In the genomic region with DNA sequence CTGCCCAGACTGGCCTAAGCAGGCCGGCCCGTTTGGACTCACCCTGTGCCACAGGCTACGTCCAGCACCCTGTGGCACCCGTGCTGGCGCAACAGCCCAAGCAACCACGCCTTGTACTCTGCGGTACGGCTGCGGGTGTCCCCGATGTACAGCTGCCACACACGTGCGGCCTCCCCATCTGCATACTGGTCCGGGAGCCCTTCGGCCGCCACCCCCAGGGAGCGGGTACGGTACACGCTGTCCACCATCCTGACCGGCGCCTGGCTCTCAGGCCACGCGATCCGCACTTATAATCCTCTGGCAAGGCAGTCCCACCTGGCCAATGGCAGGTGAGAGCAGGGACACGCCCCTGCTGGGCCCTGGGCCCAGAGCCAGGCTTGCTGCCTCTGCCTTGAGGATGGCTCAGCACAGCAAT, we compare ENCODE assay signal across 9 mouse cellular contexts. TPM values are rescaled to one million over a fixed set of nuclear protein-coding genes. Genes with fewer than 3 reads are reported as not detected.
DNase-seq lines count a peak whose midpoint lies in the region; ATAC-seq lines count a peak whose summit lies in the region.
"Had no signal": no experiment of that assay in that cellular context is flagged by ENCODE, and none has a peak within 500 bp of the region (broad histone marks: within the 10 kb centered on the region; RNA-seq: fewer than 3 reads in every experiment).

TSS of gene Gnmt (minus strand) at position 265 of the 415 bp plus-strand sequence.

- H3K4me2 ChIP-seq in heart, embryonic 13.5 days: peak within 1 kb of the TSS; percentile 44
- H3K4me2 ChIP-seq in lung, embryonic 15.5 days: peak within 1 kb of the TSS; percentile 56

- peaks cover 29% of the 10 kb centered on the region for H3K27me3 ChIP-seq in heart, embryonic 13.5 days (replicated peaks)
- peaks cover 28% of the 10 kb centered on the region for H3K27me3 ChIP-seq in embryonic facial prominence, embryonic 10.5 days (replicated peaks; ENCODE audit: low read depth, poor library complexity, severe bottlenecking)
- H3K27me3 ChIP-seq in lung, embryonic 15.5 days: peaks cover 18% of the 10 kb centered on the region

- no peak for DNase-seq in heart, postnatal 25 days (ENCODE audit: low spot score)
- DNase-seq in embryonic facial prominence, embryonic 10.5 days (ENCODE audit: low spot score): peak; percentile 31
- DNase-seq in kidney, adult 9 months: peak; percentile 94
- no peak for DNase-seq in thymus, postnatal 10 days (ENCODE audit: low spot score in 2 of 2)
- no peak for DNase-seq in thymus, postnatal 4 days
- DNase-seq in T-cell, adult 2 months (ENCODE audit: low spot score): no peak

- ATAC-seq in heart, embryonic 13.5 days (ENCODE audit: extremely low read depth, insufficient number of reproducible peaks, low FRiP score, low TSS enrichment): no peak
- no peak for ATAC-seq in lung, embryonic 15.5 days (ENCODE audit: borderline replicate concordance, extremely low read depth, low FRiP score, low TSS enrichment)

- H3K4me1 ChIP-seq in heart, embryonic 13.5 days: peaks cover 33% of the 10 kb centered on the region
- peaks cover 14% of the 10 kb centered on the region; the same call in 1 of the 2 replicates for H3K4me1 ChIP-seq in embryonic facial prominence, embryonic 10.5 days
- peaks cover 7% of the 10 kb centered on the region; the same call in 1 of the 2 replicates for H3K4me1 ChIP-seq in lung, embryonic 15.5 days

- peaks cover 16% of the 10 kb centered on the region for H3K36me3 ChIP-seq in heart, embryonic 13.5 days
- H3K36me3 ChIP-seq in embryonic facial prominence, embryonic 10.5 days (replicated peaks): peaks cover 29% of the 10 kb centered on the region
- H3K36me3 ChIP-seq in lung, embryonic 15.5 days: peaks cover 11% of the 10 kb centered on the region; the same call in 1 of the 2 replicates

- 18% methylated on average over 24 of the region's 24 CpGs for WGBS in heart, embryonic 13.5 days
- 13% methylated on average over 24 of the region's 24 CpGs for WGBS in embryonic facial prominence, embryonic 10.5 days
- 17% methylated on average over 24 of the region's 24 CpGs for WGBS in lung, embryonic 15.5 days

- no peak within 1 kb of the TSS for H3K27ac ChIP-seq in heart, embryonic 13.5 days (replicated peaks)
- peak within 1 kb of the TSS; percentile 19; the same call in 1 of the 2 replicates for H3K27ac ChIP-seq in embryonic facial prominence, embryonic 10.5 days (replicated peaks)
- H3K27ac ChIP-seq in lung, embryonic 15.5 days: no peak within 1 kb of the TSS

- H3K9me3 ChIP-seq in heart, embryonic 13.5 days: no peaks in the 10 kb centered on the region
- H3K9me3 ChIP-seq in embryonic facial prominence, embryonic 10.5 days: no peaks in the 10 kb centered on the region
- H3K9me3 ChIP-seq in lung, embryonic 15.5 days: no peaks in the 10 kb centered on the region
- H3K9me3 ChIP-seq: G1E had no signal

- peak within 1 kb of the TSS; percentile 42 for H3K9ac ChIP-seq in heart, embryonic 13.5 days
- peak within 1 kb of the TSS; percentile 2; the same call in 1 of the 2 replicates for H3K9ac ChIP-seq in lung, embryonic 15.5 days

- H3K4me3 ChIP-seq in heart, embryonic 13.5 days: peak within 1 kb of the TSS; percentile 15; the same call in 1 of the 2 replicates
- H3K4me3 ChIP-seq in embryonic facial prominence, embryonic 10.5 days: peak within 1 kb of the TSS; percentile 41
- H3K4me3 ChIP-seq in lung, embryonic 15.5 days: peak within 1 kb of the TSS; percentile 24

- intact Hi-C loops in heart, postnatal 25 days (cut with DNase I): no loop called here

RNA-seq across cellular contexts. Expression of gene Gnmt, which starts in this region (rescaled TPM):
- 1.5 and 2.0 TPM in 2 replicates for polyA plus RNA-seq in heart, embryonic 13.5 days (2015; fragmentation: Nextera tagmentation; extraction: Ambion mirVana)
- total RNA-seq in heart, postnatal 25 days (2021): 1 to 10 TPM in 1 of 2 experiments, under 1 TPM in 1; 0.92 to 2.3 TPM
- 0.51 and 0.57 TPM in 2 replicates for polyA plus RNA-seq in embryonic facial prominence, embryonic 10.5 days (2016; fragmentation: Nextera tagmentation; extraction: Ambion mirVana)
- polyA plus RNA-seq in lung, embryonic 15.5 days (2015; fragmentation: Nextera tagmentation; extraction: Ambion mirVana): 1.3 and 1.8 TPM in 2 replicates
- total RNA-seq: G1E had no signal

Comparison
In these comparisons a context has a peak if more than half of its experiments do, and no peak if none do; other contexts are left out.
1. Peak in DNase-seq, H3K4me3 ChIP-seq and H3K27ac ChIP-seq in embryonic facial prominence, embryonic 10.5 days; RNA of the gene not detected or under 1 TPM.